Mouse (Mus musculus) gastrocnemius, postnatal 25 days (tissue): ENCODE results near the gene Rpap1. TPM values are rescaled to one million over a fixed set of nuclear protein-coding genes. Genes with fewer than 3 reads are reported as not detected.

Experiments
- DNase-seq: peaks from one replicate; pipeline ENCODE4 v3.0.0; 2022
- total RNA-seq, 2 experiments: library from RNA; stranded (reverse); gene quantifications; 1 replicate in 1 of 2; 2 replicates in 1 of 2; pipeline ENCODE4 v1.2.3; 2021

Gene Rpap1
- total RNA-seq, 2 experiments from 2014 or later = 14.4 to 16.4 TPM

GRCm38 (mm10) chr2:119799181-119799960, 12.0 kb upstream of the Rpap1 start:
- DNase-seq = peak; percentile 43

- peak; percentile 57 for DNase-seq
Measured at GRCm38 (mm10) chr2:119798246-119798927, 11.1 kb upstream of the Rpap1 start.

GRCm38 (mm10) chr2:119797279-119797783, 10.0 kb upstream of the Rpap1 start, which contains the start of gene Tyro3:
TSS of gene Tyro3 (plus strand) at chr2:119797733.
- no peak for DNase-seq

- no peak for DNase-seq
Measured at GRCm38 (mm10) chr2:119789996-119790395, 2.7 kb upstream of the Rpap1 start.

GRCm38 (mm10) chr2:119767246-119767645, 20.1 kb downstream of the Rpap1 start:
- no peak for DNase-seq

GRCm38 (mm10) chr2:119763924-119764323, 23.4 kb downstream of the Rpap1 start:
- DNase-seq = no peak

- DNase-seq = no peak
Measured at GRCm38 (mm10) chr2:119762276-119762675, 25.1 kb downstream of the Rpap1 start.

GRCm38 (mm10) chr2:119760251-119760650, 27.1 kb downstream of the Rpap1 start, which contains the start of gene Ltk:
TSS of gene Ltk (minus strand) at chr2:119760431.
- DNase-seq = no peak

GRCm38 (mm10) chr2:119758844-119759835, 28.2 kb downstream of the Rpap1 start:
- no peak for DNase-seq

- DNase-seq = peak; percentile 13
Measured at GRCm38 (mm10) chr2:119758101-119758843, 29.1 kb downstream of the Rpap1 start.

GRCm38 (mm10) chr2:119757601-119758100, 29.7 kb downstream of the Rpap1 start:
- DNase-seq = no peak

GRCm38 (mm10) chr2:119749260-119749659, 38.1 kb downstream of the Rpap1 start:
- DNase-seq = no peak

- no peak for DNase-seq
Measured at GRCm38 (mm10) chr2:119747554-119747953, 39.8 kb downstream of the Rpap1 start.

- no peak for DNase-seq
Measured at GRCm38 (mm10) chr2:119745281-119745680, 42.1 kb downstream of the Rpap1 start.

- DNase-seq = peak; percentile 7
Measured at GRCm38 (mm10) chr2:119744163-119745111, 42.9 kb downstream of the Rpap1 start.

- DNase-seq = no peak
Measured at GRCm38 (mm10) chr2:119743808-119744162, 43.6 kb downstream of the Rpap1 start.

- no peak for DNase-seq
Measured at GRCm38 (mm10) chr2:119743176-119743807, 44.0 kb downstream of the Rpap1 start.

- DNase-seq = peak; percentile 10
Measured at GRCm38 (mm10) chr2:119742461-119743175, 44.7 kb downstream of the Rpap1 start.
